Mouse (Mus musculus) B cell, adult 67 days (primary cell): ENCODE results near the gene Gabrp. TPM values are rescaled to one million over a fixed set of nuclear protein-coding genes. Genes with fewer than 3 reads are reported as not detected.

Experiments
- total RNA-seq, 2 experiments: library from RNA; stranded (reverse); gene quantifications; 4 replicates each; pipeline ENCODE4 v1.2.4; 2023

Gabrp gene
- not detected for total RNA-seq

DNA sequence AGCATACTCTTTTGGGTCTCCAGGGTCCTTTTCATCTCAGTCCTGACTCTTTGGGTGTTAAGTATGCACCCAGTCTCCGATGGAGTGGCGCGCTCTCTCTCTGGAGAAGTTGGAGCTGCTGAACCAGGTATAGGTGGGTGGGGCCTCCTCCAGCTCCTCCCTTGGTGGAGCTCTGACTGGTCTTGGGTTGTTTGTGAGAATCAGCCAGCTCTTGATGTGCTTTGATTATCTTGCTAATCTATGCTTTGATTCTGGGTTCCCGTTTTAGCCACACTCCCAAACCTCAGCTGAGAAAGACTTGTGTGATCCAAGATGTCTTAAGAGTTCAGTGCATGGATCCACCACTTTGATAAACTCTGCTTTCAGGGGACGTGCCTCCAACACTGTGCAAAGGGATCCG, at the start of gene Gabrp:
Gene Gabrp (minus strand): TSS at position 101 of the 400 bp plus-strand sequence.

DNA sequence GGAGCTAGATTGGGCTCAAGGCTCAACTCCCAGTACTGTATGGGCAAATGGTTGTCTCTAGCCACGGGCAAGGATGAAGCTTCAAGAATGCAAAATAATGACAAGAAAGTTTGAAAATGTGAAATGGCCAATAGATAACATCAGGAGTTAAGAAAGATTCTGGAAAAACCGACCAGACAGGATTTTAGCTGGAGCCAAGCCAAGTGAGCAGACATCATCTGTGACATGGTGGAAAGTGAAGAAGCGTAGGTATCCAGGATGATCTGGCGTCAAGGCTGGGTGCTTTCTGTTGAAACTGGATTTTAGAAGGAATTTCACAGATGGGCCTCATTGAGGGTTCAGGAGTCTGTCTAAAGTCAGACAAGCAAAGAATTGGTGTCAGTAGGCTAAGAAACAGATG, 20.2 kb upstream of the Gabrp start, which contains the start of gene D130052B06Rik:
Gene D130052B06Rik (plus strand): TSS at position 317 of the 400 bp plus-strand sequence.

DNA sequence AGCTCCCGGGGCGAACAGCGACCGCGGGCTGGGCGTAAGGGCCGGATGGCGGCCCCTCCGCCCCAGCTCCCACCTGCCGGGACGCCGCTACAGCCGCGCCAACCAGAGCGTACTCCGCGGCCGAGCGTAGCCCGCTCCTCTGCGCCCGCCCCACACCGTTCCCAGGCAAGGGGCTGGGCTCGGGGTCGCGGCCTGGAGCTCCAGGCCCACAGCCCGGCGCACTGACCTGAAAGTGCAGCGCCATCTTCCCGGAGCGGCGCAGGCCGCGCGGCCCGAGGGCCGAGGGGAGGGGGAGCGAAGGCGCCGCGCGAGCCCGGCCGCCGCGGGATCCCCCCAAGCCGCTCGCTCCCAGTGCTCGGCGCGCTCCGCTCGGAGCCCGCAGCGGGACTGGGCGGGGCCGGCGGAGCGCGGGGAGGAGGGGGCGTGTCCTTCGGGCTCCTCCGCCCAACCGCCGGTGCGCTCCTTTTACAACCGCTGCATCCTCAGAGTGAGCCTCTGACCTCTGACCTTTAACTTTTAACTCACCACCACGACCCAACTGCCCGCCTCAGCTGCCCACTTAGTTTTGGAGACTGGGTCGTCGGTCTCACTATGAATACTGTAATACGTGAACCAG, 65.3 kb downstream of the Gabrp start, which contains the start of gene Ranbp17:
Gene Ranbp17 (minus strand): TSS at position 371 of the 616 bp plus-strand sequence.

Other genes starting within 250 kb of the Gabrp start
- gene Ranbp17, start 65.2 kb downstream of the Gabrp start, total RNA-seq = not detected
- not detected for gene D130052B06Rik, start 20.3 kb upstream of the Gabrp start, total RNA-seq